Mouse (Mus musculus): ENCODE measurements around the gene Gm17660. TPM values are rescaled to one million over a fixed set of nuclear protein-coding genes. Genes with fewer than 3 reads are reported as not detected.

Gene Gm17660
- total and polyA plus RNA-seq, 3 experiments = not detected

DNA sequence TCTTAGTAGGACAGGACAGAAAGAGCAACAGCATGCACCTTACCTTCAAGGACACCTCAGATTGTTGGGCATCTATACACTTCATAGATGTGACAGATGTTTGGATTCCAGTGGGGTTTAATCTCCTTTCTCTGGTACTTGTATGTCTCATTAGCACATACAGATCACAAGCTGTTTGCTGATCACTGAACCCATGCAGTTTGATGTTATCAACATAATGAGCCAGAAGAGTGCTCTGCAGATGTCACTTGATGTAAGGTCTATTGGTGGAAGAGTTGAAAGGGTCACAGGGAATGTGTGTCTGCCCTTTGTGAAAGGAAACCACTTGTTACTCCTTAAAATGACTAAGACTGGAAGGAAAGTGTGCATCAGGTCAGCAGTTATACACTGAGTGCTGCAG, 42.3 kb downstream of the Gm17660 start:
- dilution Hi-C loops (cut with MboI; ENCODE audit: extremely low pct_ligation_motif_present, extremely low pct_unique_long_range_greater_than_20kb, low sequenced_read_pairs) = no loop called here
- TF ChIP-seq PAX5 (IDR thresholded peaks at IDR 0.05; ENCODE audit: low read length) (no peak), IRF4 (IDR thresholded peaks at IDR 0.05; ENCODE audit: low read depth, low read length) (no peak), ZNF384 (IDR thresholded peaks at IDR 0.05; ENCODE audit: low read depth, low read length) (no peak), TCF12 (IDR thresholded peaks at IDR 0.05; ENCODE audit: low read depth, low read length) (no peak), MAZ (IDR thresholded peaks at IDR 0.05; ENCODE audit: low read depth, low read length) (no peak), POLR2A (IDR thresholded peaks at IDR 0.05; ENCODE audit: low read depth, low read length) (no peak), JUND (conservative IDR thresholded peaks at IDR 0.05; ENCODE audit: low read depth, low read length) (no peak), GABPA (IDR thresholded peaks at IDR 0.05; ENCODE audit: insufficient replicate concordance, low read depth, low read length) (no peak), MYC (IDR thresholded peaks at IDR 0.05; ENCODE audit: low read depth, low read length) (no peak), KAT2A (IDR thresholded peaks at IDR 0.05; ENCODE audit: insufficient replicate concordance, low read length) (no peak), ZKSCAN1 (IDR thresholded peaks at IDR 0.05; ENCODE audit: borderline replicate concordance, low read depth, low read length) (no peak)

DNA sequence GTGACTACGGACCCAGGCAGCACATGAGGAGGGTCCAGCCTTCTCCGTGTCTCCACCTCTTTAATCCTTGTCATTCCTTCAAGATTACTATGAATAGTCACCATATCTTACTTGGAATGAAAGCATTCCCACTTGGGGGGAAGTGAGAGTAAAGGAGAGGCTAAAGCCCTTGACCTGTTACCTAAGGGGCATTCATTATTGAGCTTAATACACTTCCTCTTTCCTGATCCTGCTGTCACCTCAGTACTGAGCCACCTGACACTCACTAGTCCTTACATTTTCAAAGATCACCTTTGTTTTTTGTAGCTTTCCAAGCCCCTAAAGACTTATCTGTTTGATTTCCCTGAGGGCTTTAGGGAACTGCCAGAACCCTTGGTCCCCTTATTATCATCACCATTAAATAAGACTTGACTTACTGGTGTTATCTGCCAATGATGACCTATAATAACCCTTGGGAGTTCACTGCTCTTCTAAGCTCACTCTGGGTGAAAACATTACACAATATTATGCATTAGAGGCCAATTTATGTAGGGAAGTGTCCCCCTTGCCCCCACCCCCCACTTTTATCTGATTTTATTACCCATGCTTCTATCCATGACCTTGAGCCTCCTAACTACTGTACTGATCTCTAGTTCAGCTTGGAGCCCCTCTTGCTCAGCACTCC, 44.8 kb downstream of the Gm17660 start:
- Histone ChIP-seq H3K36me3 (replicated peaks in 1 of 2; ENCODE audit: control insufficient read depth in 1 of 2, insufficient read depth in 1 of 2, low read length in 1 of 2) (no peaks in the 10 kb centered on the region), H3K27me3 (replicated peaks) (no peaks in the 10 kb centered on the region), H3K79me2 (replicated peaks; ENCODE audit: control insufficient read depth, extremely low read depth, insufficient read depth, poor library complexity, severe bottlenecking) (no peaks in the 10 kb centered on the region), H3K27ac (ENCODE audit: insufficient read depth, low read depth) (no peak overlapping the region), H3K4me2 (ENCODE audit: insufficient read depth, low read depth, poor library complexity, severe bottlenecking) (no peak overlapping the region), H3K9ac (ENCODE audit: insufficient read depth, low read depth) (no peak overlapping the region), H3K4me1 (ENCODE audit: control insufficient read depth in 1 of 2, insufficient read depth in 2 of 2) (peaks cover 0 to 14% of the 10 kb centered on the region in 2 experiments; a peak in 2 of 4 replicates), H3K9me3 (replicated peaks; ENCODE audit: low read length) (no peaks in the 10 kb centered on the region), H3K4me3 (replicated peaks in 1 of 3; ENCODE audit: low read depth in 2 of 3, low read length in 2 of 3, poor library complexity in 1 of 3) (no peak overlapping the region)
- in situ Hi-C loops (cut with MboI; ENCODE audit: low pct_ligation_motif_present, low pct_unique_long_range_greater_than_20kb, low sequenced_read_pairs) = no loop called here
- TF ChIP-seq EP300 (IDR thresholded peaks at IDR 0.05; ENCODE audit: low read length) = no peak
- TF ChIP-seq ZMIZ1 (IDR thresholded peaks at IDR 0.05; ENCODE audit: low read depth, low read length) = no peak
- no peak for TF ChIP-seq USF2 (conservative IDR thresholded peaks at IDR 0.05; ENCODE audit: low read depth, low read length)
- TF ChIP-seq BHLHE40 (IDR thresholded peaks at IDR 0.05; ENCODE audit: low read depth, low read length) = no peak
- TF ChIP-seq MYC (IDR thresholded peaks at IDR 0.05; ENCODE audit: low read depth, low read length) = no peak
- no peak for TF ChIP-seq ETS1 (conservative IDR thresholded peaks at IDR 0.05; ENCODE audit: low read depth, low read length)
- TF ChIP-seq GABPA (IDR thresholded peaks at IDR 0.05; ENCODE audit: insufficient replicate concordance, low read depth, low read length) = no peak
- no peak for TF ChIP-seq PAX5 (IDR thresholded peaks at IDR 0.05; ENCODE audit: low read length)
- no peak for TF ChIP-seq NRF1 (IDR thresholded peaks at IDR 0.05; ENCODE audit: low read depth, low read length)
- TF ChIP-seq POLR2A (IDR thresholded peaks at IDR 0.05; ENCODE audit: low read depth, low read length) = no peak
- TF ChIP-seq MEF2A (IDR thresholded peaks at IDR 0.05; ENCODE audit: borderline replicate concordance, low read depth, low read length) = no peak
- no peak for TF ChIP-seq ZC3H11A (IDR thresholded peaks at IDR 0.05; ENCODE audit: low read depth, low read length)
- TF ChIP-seq MAFK (IDR thresholded peaks at IDR 0.05; ENCODE audit: insufficient replicate concordance, low read length) = no peak
- no peak for TF ChIP-seq POLR2AphosphoS2 (IDR thresholded peaks at IDR 0.05; ENCODE audit: low read depth, low read length)
- no peak for DNase-seq (ENCODE audit: extremely low read depth)
- dilution Hi-C loops (cut with MboI; ENCODE audit: extremely low pct_ligation_motif_present, extremely low pct_unique_long_range_greater_than_20kb, low sequenced_read_pairs) = no loop called here

More for the DNA sequence above, 42.3 kb downstream of the Gm17660 start:
- no peak for DNase-seq (ENCODE audit: extremely low read depth)
- no peak overlapping the region for H3K4me3 ChIP-seq (replicated peaks in 1 of 3; ENCODE audit: low read depth in 2 of 3, low read length in 2 of 3, poor library complexity in 1 of 3)
- H3K79me2 ChIP-seq (replicated peaks; ENCODE audit: control insufficient read depth, extremely low read depth, insufficient read depth, poor library complexity, severe bottlenecking) = no peaks in the 10 kb centered on the region
- no peak overlapping the region for H3K4me2 ChIP-seq (ENCODE audit: insufficient read depth, low read depth, poor library complexity, severe bottlenecking)
- in situ Hi-C loops (cut with MboI; ENCODE audit: low pct_ligation_motif_present, low pct_unique_long_range_greater_than_20kb, low sequenced_read_pairs) = loop anchor here (5.0 kb wide), 1 partner anchor 38 kb away; no protein-coding TSS in a partner anchor
- H3K4me1 ChIP-seq (ENCODE audit: control insufficient read depth in 1 of 2, insufficient read depth in 2 of 2) = peaks cover 0 to 14% of the 10 kb centered on the region in 2 experiments; a peak in 2 of 4 replicates
- H3K27me3 ChIP-seq (replicated peaks) = no peaks in the 10 kb centered on the region
- H3K9ac ChIP-seq (ENCODE audit: insufficient read depth, low read depth) = no peak overlapping the region
- H3K36me3 ChIP-seq (replicated peaks in 1 of 2; ENCODE audit: control insufficient read depth in 1 of 2, insufficient read depth in 1 of 2, low read length in 1 of 2) = no peaks in the 10 kb centered on the region
- no peaks in the 10 kb centered on the region for H3K9me3 ChIP-seq (replicated peaks; ENCODE audit: low read length)
- no peak overlapping the region for H3K27ac ChIP-seq (ENCODE audit: insufficient read depth, low read depth)

Data from CH12.LX (cell line).